Mouse (Mus musculus) midbrain, embryonic 16.5 days (tissue): ENCODE data around the gene Thap8. TPM values are rescaled to one million over a fixed set of nuclear protein-coding genes. Genes with fewer than 3 reads are reported as not detected.

Source experiments
- ATAC-seq: fragments of 200-750 bp; cut with Nextera tagmentation; 2 replicates; pipeline ENCODE4 v1.8.0; 2017; ENCODE audit warnings: moderate TSS enrichment
- H3K27ac ChIP-seq: fragments of 300-500 bp; sonication (generic); 2 replicates; pipeline ENCODE4 v1.5.1; 2014; ENCODE audit warnings: mild to moderate bottlenecking, low read length, mixed read lengths
- H3K27me3 ChIP-seq: fragments of 300-500 bp; sonication (generic); 2 replicates; pipeline ENCODE4 v1.6.1; 2014; ENCODE audit warnings: low read depth, low read length, mixed read lengths; ENCODE audit not compliant: control insufficient read depth, insufficient read depth
- H3K36me3 ChIP-seq: fragments of 300-500 bp; sonication (generic); 2 replicates; pipeline ENCODE4 v1.6.1; 2014; ENCODE audit warnings: mild to moderate bottlenecking, low read length, moderate library complexity, mixed read lengths; ENCODE audit not compliant: control insufficient read depth, insufficient read depth
- H3K4me1 ChIP-seq: fragments of 300-500 bp; sonication (generic); 2 replicates; pipeline ENCODE4 v1.6.1; 2014; ENCODE audit warnings: mild to moderate bottlenecking, low read length, mixed read lengths; ENCODE audit not compliant: control insufficient read depth, insufficient read depth
- H3K4me2 ChIP-seq: fragments of 300-500 bp; sonication (generic); 2 replicates; pipeline ENCODE4 v1.6.1; 2014; ENCODE audit warnings: mild to moderate bottlenecking, low read length, mixed read lengths
- H3K4me3 ChIP-seq: fragments of 300-500 bp; sonication (generic); 2 replicates; pipeline ENCODE4 v1.5.1; 2014; ENCODE audit warnings: low read depth, mild to moderate bottlenecking, low read length, moderate library complexity, mixed read lengths
- H3K9ac ChIP-seq: fragments of 300-500 bp; sonication (generic); 2 replicates; pipeline ENCODE4 v1.6.1; 2014; ENCODE audit warnings: low read depth, low read length, mixed read lengths
- H3K9me3 ChIP-seq: fragments of 300-500 bp; sonication (generic); replicated peaks from 2 replicates; pipeline ENCODE4 v1.6.1; 2014; ENCODE audit warnings: mild to moderate bottlenecking, low read length, mixed read lengths; ENCODE audit not compliant: control insufficient read depth, poor library complexity, severe bottlenecking
- WGBS: fragments of 180-500 bp; shearing (Covaris S2); extraction: QIAGEN DNeasy Blood & Tissue Kit; methylation state at CpG from one replicate; pipeline ENCODE4 v1.1.7; 2014; 5-methylcytosine and 5-hydroxymethylcytosine counted together
- polyA plus RNA-seq: library from polyadenylated mRNA; unstranded; fragments of >200 nt; fragmentation: Nextera tagmentation; extraction: Ambion mirVana; gene quantifications from 2 replicates; pipeline ENCODE4 v1.2.1, GENCODE M21; 2015

The Thap8 gene
- polyA plus RNA-seq, 1 experiment from 2014 or later = 1.3 TPM

DNA sequence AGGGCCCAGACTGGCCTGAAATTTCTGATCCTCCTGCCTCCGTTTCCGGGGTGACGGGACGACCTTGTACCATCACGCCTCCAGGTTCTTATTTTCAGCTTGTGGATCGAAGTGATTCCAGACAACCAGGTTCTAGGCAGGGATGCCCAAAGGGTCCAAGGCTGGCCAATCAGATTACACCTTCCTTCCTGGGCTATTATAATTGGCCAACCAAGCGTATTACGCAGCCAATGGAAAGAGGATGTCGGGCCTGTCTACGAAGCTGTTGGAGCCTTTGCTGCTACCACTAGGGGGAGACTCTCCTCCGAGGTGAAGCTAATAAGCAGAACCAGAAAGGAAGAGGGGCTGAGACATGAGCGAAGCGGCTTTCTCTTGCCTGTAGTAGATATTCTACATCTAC is 52.0 kb downstream of the Thap8 start:
- Histone ChIP-seq H3K36me3 (no peaks in the 10 kb centered on the region), H3K9me3 (no peaks in the 10 kb centered on the region), H3K9ac (no peak overlapping the region), H3K4me2 (peak overlapping the region; percentile 51), H3K27me3 (peaks cover 15% of the 10 kb centered on the region), H3K27ac (no peak overlapping the region), H3K4me1 (peaks cover 12% of the 10 kb centered on the region), H3K4me3 (peak overlapping the region; percentile 25; the same call in 1 of the 2 replicates)
- 2% methylated on average over 13 of the region's 13 CpGs for WGBS
- ATAC-seq = peak; percentile 91

DNA sequence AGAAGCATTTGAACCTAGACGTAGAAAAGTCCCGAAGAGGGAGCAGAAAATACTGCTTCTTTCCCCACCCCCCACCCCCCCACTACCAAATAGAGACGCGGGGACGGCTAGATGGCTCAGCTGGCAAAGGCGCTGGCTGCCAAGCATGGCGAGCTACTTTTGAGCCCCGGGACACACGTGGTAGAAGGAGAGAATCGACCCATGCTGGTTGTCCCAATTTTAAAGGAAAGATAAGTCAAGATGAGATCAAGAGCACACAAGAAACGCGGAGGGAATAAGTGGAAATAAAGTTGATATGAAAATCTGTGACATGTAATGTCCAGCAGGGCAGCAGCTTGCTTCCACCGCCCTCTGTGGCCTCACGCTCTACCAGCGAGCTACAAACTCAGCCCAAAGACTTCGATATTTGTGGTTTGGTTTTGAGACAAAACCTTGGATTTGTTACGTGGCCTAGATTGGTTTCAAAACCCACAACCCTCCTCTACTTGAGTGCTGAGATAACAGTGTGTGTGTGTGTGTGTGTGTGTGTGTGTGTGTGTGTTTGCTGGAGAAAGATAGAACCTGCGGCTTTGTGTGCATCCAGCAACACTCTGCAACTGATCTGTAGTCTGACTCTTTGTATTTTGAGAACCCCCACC is 52.8 kb downstream of the Thap8 start:
- no peaks in the 10 kb centered on the region for H3K9me3 ChIP-seq
- no peak overlapping the region for H3K9ac ChIP-seq
- H3K27me3 ChIP-seq = peaks cover 15% of the 10 kb centered on the region
- 67% methylated on average over 18 of the region's 18 CpGs for WGBS
- peaks cover 12% of the 10 kb centered on the region for H3K4me1 ChIP-seq
- H3K4me3 ChIP-seq = no peak overlapping the region
- H3K27ac ChIP-seq = no peak overlapping the region
- ATAC-seq = no peak
- no peak overlapping the region for H3K4me2 ChIP-seq
- H3K36me3 ChIP-seq = no peaks in the 10 kb centered on the region

DNA sequence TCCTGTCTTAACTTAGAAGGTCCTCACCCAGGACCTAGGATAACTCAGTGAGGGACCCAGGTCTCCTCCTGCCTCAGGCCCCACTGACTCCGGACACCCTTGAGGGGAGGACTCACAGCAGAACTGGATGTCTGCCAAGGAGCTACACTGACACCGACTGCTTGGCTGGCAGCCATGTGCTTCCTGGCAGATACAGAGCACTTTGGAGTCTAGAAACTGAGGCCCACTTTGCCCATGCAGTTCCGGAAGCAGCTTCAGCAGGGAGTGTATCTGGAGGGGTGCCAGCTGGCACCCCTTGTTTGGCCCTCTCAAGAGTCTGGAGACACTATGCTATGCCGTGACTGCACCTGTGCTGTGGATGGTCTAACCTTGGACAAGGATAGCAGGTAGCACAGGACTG is 53.5 kb downstream of the Thap8 start:
- Histone ChIP-seq H3K9ac (no peak overlapping the region), H3K27ac (no peak overlapping the region), H3K27me3 (peaks cover 15% of the 10 kb centered on the region), H3K4me2 (no peak overlapping the region), H3K9me3 (no peaks in the 10 kb centered on the region), H3K4me1 (peaks cover 12% of the 10 kb centered on the region), H3K4me3 (no peak overlapping the region), H3K36me3 (no peaks in the 10 kb centered on the region)
- ATAC-seq = no peak
- WGBS = 40% methylated on average over 4 of the region's 4 CpGs

DNA sequence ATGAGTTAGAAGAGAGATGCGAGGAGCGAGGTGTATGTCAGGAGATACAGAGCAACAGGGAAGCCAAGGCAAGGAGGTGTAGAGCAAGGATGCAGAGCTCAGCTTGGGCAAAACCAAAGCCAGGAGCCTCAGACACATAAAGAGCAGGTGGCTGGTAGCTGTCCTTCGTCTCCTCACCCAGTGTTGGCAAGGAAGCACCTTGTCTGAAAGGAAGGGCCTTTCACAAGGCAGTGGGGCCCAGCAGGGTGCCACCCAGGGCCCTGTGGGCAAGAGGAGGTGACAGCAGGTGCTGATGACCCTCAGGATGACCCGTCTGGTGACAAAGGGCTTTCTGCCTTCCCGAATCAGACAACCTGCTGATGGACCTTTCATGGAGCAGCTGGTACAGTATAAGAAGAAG is 54.7 kb downstream of the Thap8 start:
- no peak overlapping the region for H3K4me3 ChIP-seq
- H3K27ac ChIP-seq = no peak overlapping the region
- ATAC-seq = no peak
- H3K4me1 ChIP-seq = peaks cover 12% of the 10 kb centered on the region
- H3K36me3 ChIP-seq = no peaks in the 10 kb centered on the region
- H3K27me3 ChIP-seq = peaks cover 17% of the 10 kb centered on the region
- H3K9ac ChIP-seq = no peak overlapping the region
- 66% methylated on average over 5 of the region's 5 CpGs for WGBS
- H3K4me2 ChIP-seq = no peak overlapping the region
- H3K9me3 ChIP-seq = no peaks in the 10 kb centered on the region

DNA sequence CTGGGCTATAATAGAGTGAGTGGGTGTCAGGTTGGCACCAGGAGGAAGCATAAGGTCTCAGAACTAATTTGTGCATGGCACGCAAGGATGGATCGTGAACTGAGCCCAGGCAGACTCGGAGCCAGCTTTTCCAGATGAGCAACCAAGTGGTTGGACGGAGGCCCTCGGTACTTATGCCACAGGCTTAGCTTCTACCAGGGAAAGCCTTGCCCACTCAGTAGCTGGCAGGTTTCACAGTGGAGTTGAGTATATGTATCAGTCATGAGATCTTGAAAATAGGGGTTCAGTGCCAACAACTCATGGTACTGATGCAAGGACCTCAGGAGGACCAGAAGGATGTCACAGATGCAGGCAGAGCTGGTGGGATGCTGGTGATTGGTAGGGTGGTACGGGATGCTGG is 55.8 kb downstream of the Thap8 start:
- ATAC-seq = no peak
- Histone ChIP-seq H3K27ac (no peak overlapping the region), H3K4me2 (no peak overlapping the region)

DNA sequence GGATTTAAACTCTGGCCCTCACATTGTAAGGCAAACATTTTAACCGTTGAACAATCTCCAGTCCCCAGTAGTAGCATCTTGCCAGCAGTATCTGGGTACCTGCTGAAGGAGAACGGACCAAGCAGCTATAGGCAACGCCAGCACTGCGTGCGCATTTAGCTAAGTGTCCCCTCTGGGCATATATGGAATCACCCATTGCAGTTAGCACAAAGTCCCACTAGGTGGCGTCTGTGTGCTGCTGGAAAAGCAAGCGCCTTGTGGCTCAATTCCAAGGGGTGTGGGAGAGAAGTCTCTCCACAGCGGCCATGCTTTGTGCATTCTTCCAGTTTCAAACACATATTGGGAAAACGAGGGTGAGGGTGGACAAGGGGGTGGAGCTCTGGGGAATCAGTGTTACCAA is 56.5 kb downstream of the Thap8 start:
- Histone ChIP-seq H3K4me2 (peak overlapping the region; percentile 27; the same call in 1 of the 2 replicates), H3K27me3 (peaks cover 17% of the 10 kb centered on the region), H3K4me3 (no peak overlapping the region), H3K9me3 (no peaks in the 10 kb centered on the region), H3K9ac (0 out of 2 replicates have a peak overlapping the region, but pooled peaks have one; percentile 33), H3K27ac (no peak overlapping the region), H3K36me3 (no peaks in the 10 kb centered on the region), H3K4me1 (peaks cover 10% of the 10 kb centered on the region)
- 2% methylated on average over 9 of the region's 9 CpGs for WGBS
- ATAC-seq = peak; percentile 26; the same call in 1 of the 2 replicates

More for the DNA sequence above, 55.8 kb downstream of the Thap8 start:
- WGBS = 77% methylated on average over 6 of the region's 6 CpGs
- H3K9ac ChIP-seq = no peak overlapping the region
- H3K9me3 ChIP-seq = no peaks in the 10 kb centered on the region
- peaks cover 17% of the 10 kb centered on the region for H3K27me3 ChIP-seq
- no peaks in the 10 kb centered on the region for H3K36me3 ChIP-seq
- peaks cover 12% of the 10 kb centered on the region for H3K4me1 ChIP-seq
- no peak overlapping the region for H3K4me3 ChIP-seq

DNA sequence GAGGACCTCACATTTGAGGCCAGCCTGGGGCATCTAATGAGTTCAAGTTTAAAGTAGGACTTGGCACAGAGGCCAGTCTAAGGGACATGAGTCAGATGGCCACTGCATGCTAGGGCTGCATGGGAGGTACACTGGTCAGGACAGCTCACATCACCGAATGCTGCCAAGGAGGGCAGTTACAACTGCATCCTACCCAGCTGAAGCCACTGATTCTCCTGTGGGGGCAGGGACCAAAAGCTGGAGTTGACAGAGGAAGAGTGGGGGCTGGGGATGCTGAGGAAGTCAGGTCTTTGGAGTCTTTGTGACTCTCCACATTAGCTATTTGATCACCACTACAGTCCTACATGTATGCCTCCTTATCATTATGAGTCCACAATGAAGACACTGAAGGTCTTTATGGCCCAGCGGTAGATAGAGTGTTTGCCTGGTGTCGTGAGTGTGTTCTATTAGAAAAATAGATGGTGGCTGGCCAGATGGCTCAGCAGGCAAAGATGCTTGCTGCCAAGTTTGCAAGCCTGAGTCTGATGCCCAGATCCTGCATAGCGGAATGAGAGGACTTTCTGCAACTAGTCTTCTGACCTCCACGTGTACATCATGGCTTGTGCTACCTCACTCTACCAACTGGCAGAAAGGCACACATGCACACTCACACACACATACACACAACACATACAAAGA is 59.7 kb downstream of the Thap8 start:
- H3K9me3 ChIP-seq = no peaks in the 10 kb centered on the region
- no peak overlapping the region for H3K4me3 ChIP-seq
- ATAC-seq = no peak
- H3K27ac ChIP-seq = no peak overlapping the region
- peaks cover 24% of the 10 kb centered on the region for H3K27me3 ChIP-seq
- 0 out of 2 replicates have a peak, but pooled peaks cover 5% of the 10 kb centered on the region for H3K4me1 ChIP-seq
- WGBS = 63% methylated on average over 5 of the region's 5 CpGs
- H3K9ac ChIP-seq = no peak overlapping the region
- H3K36me3 ChIP-seq = no peaks in the 10 kb centered on the region
- H3K4me2 ChIP-seq = no peak overlapping the region

Other genes starting within 250 kb of the Thap8 start
- gene Zfp14, start 228.7 kb upstream of the Thap8 start, polyA plus RNA-seq = 13.4 and 13.7 TPM in 2 replicates
- 10.2 and 13.4 TPM in 2 replicates for gene Zfp82, start 207.2 kb upstream of the Thap8 start, polyA plus RNA-seq
- gene Gm26920, start 189.7 kb upstream of the Thap8 start, polyA plus RNA-seq = 2.0 and 3.2 TPM in 2 replicates
- 18.1 and 18.7 TPM in 2 replicates for gene Zfp566, start 189.6 kb upstream of the Thap8 start, polyA plus RNA-seq
- gene Zfp260, start 185.3 kb upstream of the Thap8 start, polyA plus RNA-seq = 79.5 and 87.9 TPM in 2 replicates
- 24.5 and 26.6 TPM in 2 replicates for gene Zfp382, start 158.2 kb upstream of the Thap8 start, polyA plus RNA-seq
- 10.8 and 13.4 TPM in 2 replicates for gene Zfp146, start 110.3 kb upstream of the Thap8 start, polyA plus RNA-seq
- 5.9 and 8.5 TPM in 2 replicates for gene Cox7a1, start 96.0 kb upstream of the Thap8 start, polyA plus RNA-seq
- 64.8 and 65.3 TPM in 2 replicates for gene Capns1, start 81.3 kb upstream of the Thap8 start, polyA plus RNA-seq
- gene Polr2i, start 48.1 kb upstream of the Thap8 start, polyA plus RNA-seq = 158 and 166 TPM in 2 replicates
- 436 and 442 TPM in 2 replicates for gene Tbcb, start 47.8 kb upstream of the Thap8 start, polyA plus RNA-seq
- gene Ovol3, start 44.4 kb upstream of the Thap8 start, polyA plus RNA-seq = not detected in 2 replicates
- 3.8 and 4.0 TPM in 2 replicates for gene Wdr62, start 325 bp downstream of the Thap8 start, polyA plus RNA-seq
- 100 and 124 TPM in 2 replicates for gene Clip3, start 11.6 kb downstream of the Thap8 start, polyA plus RNA-seq
- 120 and 127 TPM in 2 replicates for gene Alkbh6, start 28.6 kb downstream of the Thap8 start, polyA plus RNA-seq
- gene Syne4, start 34.7 kb downstream of the Thap8 start, polyA plus RNA-seq = 13.4 and 16.0 TPM in 2 replicates
- not detected in 2 replicates for gene E130208F15Rik, start 41.6 kb downstream of the Thap8 start, polyA plus RNA-seq
- gene Sdhaf1, start 43.8 kb downstream of the Thap8 start, polyA plus RNA-seq = 15.2 and 16.9 TPM in 2 replicates
- 15.2 and 15.7 TPM in 2 replicates for gene Lrfn3, start 82.7 kb downstream of the Thap8 start, polyA plus RNA-seq
- 15.3 and 23.5 TPM in 2 replicates for gene Tyrobp, start 133.7 kb downstream of the Thap8 start, polyA plus RNA-seq
- gene Hcst, start 139.8 kb downstream of the Thap8 start, polyA plus RNA-seq = not detected in 2 replicates
- gene Nfkbid, start 141.6 kb downstream of the Thap8 start, polyA plus RNA-seq = 2.7 and 2.9 TPM in 2 replicates
- 761 and 788 TPM in 2 replicates for gene Aplp1, start 165.4 kb downstream of the Thap8 start, polyA plus RNA-seq
- 0.67 and 0.73 TPM in 2 replicates for gene Kirrel2, start 177.6 kb downstream of the Thap8 start, polyA plus RNA-seq
- 0.46 and 0.50 TPM in 2 replicates for gene Nphs1, start 178.2 kb downstream of the Thap8 start, polyA plus RNA-seq
- not detected in 2 replicates for gene Prodh2, start 213.5 kb downstream of the Thap8 start, polyA plus RNA-seq